Mouse (Mus musculus) ovary, adult 18-20 months (tissue): ENCODE results near the gene Hvcn1.

Experiments used
- DNase-seq: peaks from one replicate; pipeline ENCODE4 v3.0.0; 2022; ENCODE audit warnings: low spot score, mixed read lengths

Hvcn1 gene

GRCm38 (mm10) chr5:122267136-122267535 is 60.5 kb downstream of the Hvcn1 start:
- DNase-seq, result no peak

- DNase-seq, result no peak
These were observed 61.3 kb downstream of the Hvcn1 start for GRCm38 (mm10) chr5:122267899-122268298.

GRCm38 (mm10) chr5:122268858-122269604 is 62.4 kb downstream of the Hvcn1 start:
- no peak for DNase-seq

- DNase-seq, result no peak
These were observed 66.2 kb downstream of the Hvcn1 start for GRCm38 (mm10) chr5:122272821-122273220.

GRCm38 (mm10) chr5:122274785-122275184 is 68.2 kb downstream of the Hvcn1 start:
- DNase-seq, result peak; percentile 13

- no peak for DNase-seq
These were observed 72.3 kb downstream of the Hvcn1 start for GRCm38 (mm10) chr5:122278946-122279345.

GRCm38 (mm10) chr5:122279799-122280421 is 73.3 kb downstream of the Hvcn1 start:
- DNase-seq, result no peak

- DNase-seq, result no peak
These were observed 73.8 kb downstream of the Hvcn1 start for GRCm38 (mm10) chr5:122280422-122280826.

GRCm38 (mm10) chr5:122280827-122281462 is 74.3 kb downstream of the Hvcn1 start:
- DNase-seq, result no peak

- DNase-seq, result no peak
These were observed 77.2 kb downstream of the Hvcn1 start for GRCm38 (mm10) chr5:122283828-122284182.

GRCm38 (mm10) chr5:122284183-122285028 is 77.8 kb downstream of the Hvcn1 start, which contains the start of gene Pptc7:
Pptc7 (plus strand) TSS chr5:122284365.
- DNase-seq, result peak; percentile 80

- DNase-seq, result peak; percentile 32
These were observed 78.6 kb downstream of the Hvcn1 start for GRCm38 (mm10) chr5:122285029-122285766.

- no peak for DNase-seq
These were observed 79.2 kb downstream of the Hvcn1 start for GRCm38 (mm10) chr5:122285767-122286150.

- no peak for DNase-seq
These were observed 79.6 kb downstream of the Hvcn1 start for GRCm38 (mm10) chr5:122286191-122286590.

- DNase-seq, result no peak
These were observed 80.4 kb downstream of the Hvcn1 start for GRCm38 (mm10) chr5:122287026-122287425.

GRCm38 (mm10) chr5:122288147-122288811 is 81.7 kb downstream of the Hvcn1 start:
- DNase-seq, result no peak

GRCm38 (mm10) chr5:122291149-122291548 is 84.5 kb downstream of the Hvcn1 start:
- DNase-seq, result no peak
